Mouse (Mus musculus) lung, embryonic 14.5 days (tissue): ENCODE results near the gene Ep300. TPM values are rescaled to one million over a fixed set of nuclear protein-coding genes. Genes with fewer than 3 reads are reported as not detected.

Experiments used
- ATAC-seq: fragments of 200-750 bp; cut with Nextera tagmentation; 2 replicates; pipeline ENCODE4 v1.8.0; 2017; ENCODE audit warnings: mild to moderate bottlenecking, moderate TSS enrichment, moderate library complexity; ENCODE audit not compliant: insufficient read depth
- DNase-seq: peaks from one replicate; pipeline ENCODE4 v3.0.0-alpha.2; 2015
- H3K27ac ChIP-seq: fragments of 300-500 bp; sonication (generic); 2 replicates; pipeline ENCODE4 v1.5.1; 2014; ENCODE audit warnings: low read depth, mild to moderate bottlenecking, moderate library complexity
- H3K27me3 ChIP-seq: fragments of 300-500 bp; sonication (generic); 2 replicates; pipeline ENCODE4 v1.6.1; 2014; ENCODE audit warnings: low read length, control low read depth; ENCODE audit not compliant: insufficient read depth
- H3K36me3 ChIP-seq: fragments of 300-500 bp; sonication (generic); 2 replicates; pipeline ENCODE4 v1.6.1; 2014; ENCODE audit warnings: control low read depth; ENCODE audit not compliant: insufficient read depth
- H3K4me1 ChIP-seq: fragments of 300-500 bp; sonication (generic); 2 replicates; pipeline ENCODE4 v1.6.1; 2014; ENCODE audit warnings: antibody characterized with exemption, control low read depth; ENCODE audit not compliant: insufficient read depth
- H3K4me2 ChIP-seq: fragments of 300-500 bp; sonication (generic); 2 replicates; pipeline ENCODE4 v1.6.1; 2014; ENCODE audit warnings: mild to moderate bottlenecking
- H3K4me3 ChIP-seq: fragments of 300-500 bp; sonication (generic); 2 replicates; pipeline ENCODE4 v1.5.1; 2014; ENCODE audit warnings: low read depth, low read length
- H3K9ac ChIP-seq: fragments of 300-500 bp; sonication (generic); 2 replicates; pipeline ENCODE4 v1.6.1; 2014
- H3K9me3 ChIP-seq: fragments of 300-500 bp; sonication (generic); 2 replicates; pipeline ENCODE4 v1.6.1; 2016; ENCODE audit warnings: low read depth, low read length, control low read depth
- CTCF ChIP-seq: IDR thresholded peaks from 2 replicates; pipeline ENCODE4 v1.5.1; 2016; ENCODE audit warnings: antibody characterized with exemption, low read depth
- WGBS: fragments of 180-500 bp; shearing (Covaris S2); extraction: QIAGEN DNeasy Blood & Tissue Kit; methylation state at CpG from one replicate; pipeline ENCODE4 v1.1.7; 2014; 5-methylcytosine and 5-hydroxymethylcytosine counted together
- polyA plus RNA-seq: library from polyadenylated mRNA; unstranded; fragments of >200 nt; fragmentation: Nextera tagmentation; extraction: Ambion mirVana; gene quantifications from 2 replicates; pipeline ENCODE4 v1.2.1, GENCODE M21; 2014

Gene Ep300
- polyA plus RNA-seq, 1 experiment from 2014 or later, result 22.6 TPM

DNA sequence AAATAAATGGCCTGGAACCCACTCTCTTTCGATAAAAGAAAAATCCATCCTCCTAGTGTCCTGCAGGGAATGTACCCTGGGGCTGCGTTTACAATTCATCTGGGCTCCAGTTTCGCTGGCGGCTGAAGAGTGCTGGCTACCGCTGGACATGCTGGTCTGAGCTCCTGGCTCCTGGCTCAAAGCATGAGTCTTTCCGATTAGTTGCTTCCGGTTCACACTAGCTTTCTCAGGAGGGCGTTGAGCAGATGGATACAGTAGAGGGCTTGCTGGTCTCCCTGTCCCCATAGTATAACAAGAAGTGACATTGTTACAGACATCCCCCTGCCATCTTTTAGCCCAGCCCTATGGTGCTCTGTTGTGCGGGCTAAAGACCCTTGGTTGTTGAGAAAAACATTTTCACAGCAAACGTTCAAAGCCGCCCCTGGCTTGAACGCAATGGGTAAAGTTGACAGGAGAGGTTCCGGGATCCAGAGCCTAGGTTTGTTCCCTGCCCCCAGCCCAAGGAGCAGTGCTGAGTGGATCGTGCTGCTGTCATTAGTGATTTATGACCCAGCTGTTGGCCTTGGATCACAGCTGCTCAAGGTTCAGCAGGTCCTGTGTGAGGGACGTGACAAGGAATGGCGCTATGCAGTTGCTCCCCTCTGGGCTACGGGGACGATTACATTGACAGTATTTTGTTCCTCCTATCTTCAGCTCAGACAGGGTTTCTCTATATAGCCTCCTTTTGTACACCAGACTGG lies 30.4 kb upstream of the Ep300 start:
- peak; percentile 42 for DNase-seq
- no peak for ATAC-seq
- Histone ChIP-seq H3K36me3 (no peaks in the 10 kb centered on the region), H3K9me3 (no peaks in the 10 kb centered on the region), H3K27me3 (no peaks in the 10 kb centered on the region), H3K9ac (no peak overlapping the region), H3K4me2 (peak overlapping the region; percentile 26), H3K4me1 (no peaks in the 10 kb centered on the region), H3K27ac (no peak overlapping the region), H3K4me3 (no peak overlapping the region)
- no peak for TF ChIP-seq CTCF
- 28% methylated on average over 18 of the region's 18 CpGs for WGBS

DNA sequence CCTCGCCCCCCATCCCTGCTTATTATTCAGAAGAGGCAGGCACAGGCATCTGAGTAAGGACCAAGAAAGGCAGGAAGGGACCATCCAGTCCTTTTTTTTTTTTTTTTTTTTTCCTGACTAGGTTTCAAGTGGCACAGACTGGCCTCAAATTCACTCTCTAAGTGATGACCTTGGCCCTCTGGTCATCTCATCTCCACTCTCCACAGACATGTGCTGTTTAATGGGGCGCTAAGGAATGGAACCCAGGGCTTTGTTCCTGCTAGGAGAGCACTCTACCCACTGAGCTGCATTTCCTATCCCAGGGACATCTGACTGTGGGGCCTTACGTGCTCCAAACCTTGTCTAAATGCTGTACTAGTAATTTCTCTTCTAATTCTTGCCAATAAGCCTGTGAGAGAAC lies 29.2 kb upstream of the Ep300 start:
- DNase-seq (no peak), ATAC-seq (no peak)
- no peaks in the 10 kb centered on the region for H3K27me3 ChIP-seq
- H3K9me3 ChIP-seq, result no peaks in the 10 kb centered on the region
- no peak overlapping the region for H3K4me2 ChIP-seq
- no peak for TF ChIP-seq CTCF
- no peaks in the 10 kb centered on the region for H3K36me3 ChIP-seq
- no peak overlapping the region for H3K4me3 ChIP-seq
- whole genome bisulfite sequencing, result 73% methylated on average over 3 of the region's 3 CpGs
- no peak overlapping the region for H3K27ac ChIP-seq
- H3K9ac ChIP-seq, result no peak overlapping the region
- H3K4me1 ChIP-seq, result no peaks in the 10 kb centered on the region

DNA sequence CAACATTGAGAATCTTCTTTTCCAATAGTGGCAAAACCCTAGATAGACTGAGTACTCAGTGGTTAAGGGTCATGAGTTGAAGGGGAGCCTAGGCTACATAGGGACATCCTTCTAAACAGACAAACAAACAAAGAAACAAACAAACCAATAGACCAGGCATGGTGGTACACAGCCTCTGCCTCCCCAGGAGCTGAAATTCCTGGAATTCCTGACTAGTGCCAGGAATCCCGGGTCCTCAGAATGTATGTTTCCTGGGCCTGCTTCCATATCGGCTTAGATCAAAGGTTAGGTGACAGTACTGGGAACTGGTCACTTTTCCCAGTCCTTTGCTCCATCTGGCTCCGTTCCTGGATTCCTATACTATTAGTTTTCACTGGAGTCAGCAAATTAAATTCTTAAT lies 23.6 kb upstream of the Ep300 start:
- WGBS, result 25% methylated on average over 3 of the region's 3 CpGs
- no peaks in the 10 kb centered on the region for H3K27me3 ChIP-seq
- no peak for ATAC-seq

DNA sequence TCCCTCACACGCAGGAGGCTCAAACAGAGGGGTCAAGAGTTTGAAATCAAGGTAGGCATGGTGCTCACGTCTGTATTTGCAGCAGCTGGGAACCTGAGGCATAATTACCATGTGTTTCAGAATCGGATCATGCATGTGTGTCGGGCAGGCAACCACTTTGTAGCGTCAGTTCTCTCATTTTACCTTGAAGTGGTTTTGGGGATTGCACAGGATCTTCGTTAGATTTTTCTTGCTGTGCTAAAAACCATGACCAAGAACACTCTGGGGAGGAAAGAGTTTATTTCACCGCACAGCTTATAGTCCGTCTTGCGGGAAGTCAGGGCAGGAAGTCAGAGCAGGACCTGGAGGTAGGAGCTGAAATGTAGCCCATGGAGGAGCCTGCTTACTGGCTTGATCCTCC lies 23.2 kb upstream of the Ep300 start:
- Histone ChIP-seq H3K9ac (no peak overlapping the region), H3K9me3 (no peaks in the 10 kb centered on the region), H3K27me3 (no peaks in the 10 kb centered on the region), H3K27ac (no peak overlapping the region), H3K4me2 (no peak overlapping the region), H3K4me1 (no peaks in the 10 kb centered on the region), H3K4me3 (no peak overlapping the region), H3K36me3 (no peaks in the 10 kb centered on the region)
- WGBS, result 58% methylated on average over 9 of the region's 9 CpGs
- ATAC-seq (no peak), DNase-seq (no peak)
- TF ChIP-seq CTCF, result no peak

More for the DNA sequence above, 23.6 kb upstream of the Ep300 start:
- Histone ChIP-seq H3K4me2 (no peak overlapping the region), H3K27ac (no peak overlapping the region), H3K9me3 (no peaks in the 10 kb centered on the region), H3K9ac (no peak overlapping the region), H3K4me1 (no peaks in the 10 kb centered on the region), H3K4me3 (no peak overlapping the region), H3K36me3 (no peaks in the 10 kb centered on the region)
- no peak for TF ChIP-seq CTCF
- DNase-seq, result no peak

DNA sequence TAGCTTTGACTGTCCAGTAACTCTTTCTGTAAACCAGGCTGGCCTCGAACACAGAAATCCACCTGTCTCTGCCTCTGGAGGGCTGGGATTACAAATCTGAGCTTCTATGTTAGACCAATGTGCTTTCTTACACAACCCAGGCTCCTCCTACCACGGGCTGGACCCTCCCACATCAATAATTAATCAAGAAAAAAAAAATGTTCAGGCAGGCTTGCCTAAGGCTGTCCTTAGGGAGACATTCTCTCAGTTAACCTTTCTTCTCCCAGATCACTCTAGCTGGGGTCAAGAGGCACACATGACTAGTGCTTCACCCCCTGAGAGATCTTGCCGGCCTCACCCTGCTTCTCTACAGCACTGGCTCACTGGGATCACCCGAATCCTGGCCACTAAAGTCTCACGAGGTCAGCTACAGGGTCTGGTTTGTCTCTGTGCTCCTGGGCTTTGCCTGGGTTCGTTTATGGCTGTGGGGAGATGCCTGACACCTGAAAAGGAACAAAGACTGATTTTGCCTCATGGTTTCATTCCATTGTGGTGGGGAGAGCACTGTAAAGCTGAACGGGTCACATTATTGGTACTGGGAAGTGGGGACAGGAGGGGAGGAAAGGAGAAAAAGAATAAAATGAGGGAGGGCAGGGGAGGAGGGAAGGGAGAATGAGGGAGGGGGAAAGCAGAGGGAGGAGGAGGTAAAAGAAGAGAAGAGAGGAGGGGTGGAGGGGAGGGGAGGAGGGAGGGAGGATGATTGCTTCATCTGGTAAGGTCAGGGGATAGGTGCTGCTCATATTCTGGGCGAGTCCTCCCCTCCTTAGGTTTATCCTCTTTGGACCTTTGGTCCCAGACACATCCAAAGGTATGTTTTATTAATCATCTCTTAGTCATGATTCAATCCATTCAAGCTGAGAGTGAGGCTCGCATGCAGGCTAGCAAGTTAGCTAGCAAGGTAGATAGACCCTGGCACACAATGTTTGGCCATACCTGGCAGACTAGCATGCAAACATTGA lies 22.4 kb upstream of the Ep300 start:
- 45% methylated on average over 9 of the region's 9 CpGs for WGBS
- no peak overlapping the region for H3K4me2 ChIP-seq
- no peak overlapping the region for H3K4me3 ChIP-seq
- no peak overlapping the region for H3K9ac ChIP-seq
- H3K4me1 ChIP-seq, result no peaks in the 10 kb centered on the region
- TF ChIP-seq CTCF, result no peak
- H3K9me3 ChIP-seq, result no peaks in the 10 kb centered on the region
- H3K36me3 ChIP-seq, result no peaks in the 10 kb centered on the region
- H3K27ac ChIP-seq, result no peak overlapping the region
- H3K27me3 ChIP-seq, result no peaks in the 10 kb centered on the region
- DNase-seq, result no peak
- ATAC-seq, result no peak

DNA sequence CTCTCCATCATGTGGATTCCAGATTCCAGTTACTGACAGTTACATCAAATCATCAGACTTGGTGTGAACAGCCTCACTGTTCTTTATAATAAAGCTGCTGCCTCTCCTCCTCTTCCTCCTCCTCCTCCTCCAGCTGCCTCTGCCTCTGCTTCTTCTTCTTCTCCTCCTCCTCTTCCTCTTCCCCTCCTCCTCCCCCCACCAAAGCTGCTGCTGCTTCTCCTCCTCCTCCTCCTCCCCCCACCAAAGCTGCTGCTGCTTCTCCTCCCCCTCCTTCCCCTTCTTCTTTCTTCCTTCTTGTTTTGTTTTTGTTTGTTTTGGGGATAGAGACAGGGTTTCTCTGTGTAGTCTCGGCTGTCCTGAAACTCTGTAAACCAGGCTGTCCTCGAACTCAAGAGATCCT lies 17.1 kb upstream of the Ep300 start:
- ATAC-seq, result no peak
- no peak overlapping the region for H3K4me3 ChIP-seq
- H3K9ac ChIP-seq, result no peak overlapping the region
- no peaks in the 10 kb centered on the region for H3K4me1 ChIP-seq
- DNase-seq, result no peak
- H3K36me3 ChIP-seq, result no peaks in the 10 kb centered on the region
- no peak for TF ChIP-seq CTCF
- H3K27ac ChIP-seq, result no peak overlapping the region
- no peak overlapping the region for H3K4me2 ChIP-seq
- H3K9me3 ChIP-seq, result no peaks in the 10 kb centered on the region
- 19% methylated on average over 2 of the region's 2 CpGs for WGBS
- H3K27me3 ChIP-seq, result no peaks in the 10 kb centered on the region

DNA sequence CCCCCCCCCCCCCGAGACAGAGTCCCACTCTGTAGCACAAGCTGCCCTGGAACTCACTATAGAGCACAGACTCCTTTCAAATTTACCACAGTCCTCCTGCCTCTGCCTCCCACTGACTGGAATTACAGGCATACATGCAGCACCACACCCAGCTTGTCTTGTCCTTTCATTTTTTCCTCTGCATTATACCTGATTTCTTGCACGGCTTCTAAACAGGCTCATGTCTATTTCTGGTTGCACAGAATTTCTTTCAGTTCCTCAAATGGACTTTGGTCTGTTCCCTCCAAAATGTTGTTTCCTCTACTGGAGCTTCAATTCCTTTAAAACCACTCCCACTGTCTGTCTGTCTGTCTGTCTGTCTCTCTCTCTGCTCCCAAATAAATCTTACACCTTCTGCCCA lies 16.6 kb upstream of the Ep300 start:
- DNase-seq (no peak), ATAC-seq (no peak)
- Histone ChIP-seq H3K4me1 (no peaks in the 10 kb centered on the region), H3K9me3 (no peaks in the 10 kb centered on the region), H3K4me3 (no peak overlapping the region), H3K4me2 (no peak overlapping the region), H3K9ac (no peak overlapping the region), H3K27ac (no peak overlapping the region), H3K36me3 (no peaks in the 10 kb centered on the region), H3K27me3 (no peaks in the 10 kb centered on the region)
- 88% methylated on average over 1 of the region's 2 CpGs for WGBS
- no peak for TF ChIP-seq CTCF
